Mouse (Mus musculus) embryonic facial prominence, embryonic 13.5 days (tissue): ENCODE results near the gene Igf1r. TPM values are rescaled to one million over a fixed set of nuclear protein-coding genes. Genes with fewer than 3 reads are reported as not detected.

Source experiments
- ATAC-seq: fragments of 200-750 bp; cut with Nextera tagmentation; 2 replicates; pipeline ENCODE4 v1.8.0; 2017; ENCODE audit warnings: low read depth; ENCODE audit not compliant: insufficient number of reproducible peaks, insufficient read depth, low FRiP score, low TSS enrichment
- H3K27ac ChIP-seq: fragments of 300-500 bp; sonication (generic); 2 replicates; pipeline ENCODE4 v1.5.1; 2015; ENCODE audit warnings: moderate library complexity, mild to moderate bottlenecking, inconsistent platforms
- H3K27me3 ChIP-seq: fragments of 300-500 bp; sonication (generic); 2 replicates; pipeline ENCODE4 v1.6.1; 2015; ENCODE audit warnings: mild to moderate bottlenecking, inconsistent platforms
- H3K36me3 ChIP-seq: fragments of 300-500 bp; sonication (generic); 2 replicates; pipeline ENCODE4 v1.6.1; 2015; ENCODE audit warnings: mild to moderate bottlenecking, inconsistent platforms
- H3K4me1 ChIP-seq: fragments of 300-500 bp; sonication (generic); 2 replicates; pipeline ENCODE4 v1.6.1; 2015; ENCODE audit warnings: inconsistent platforms
- H3K4me2 ChIP-seq: fragments of 300-500 bp; sonication (generic); 2 replicates; pipeline ENCODE4 v1.6.1; 2015; ENCODE audit warnings: moderate library complexity, mild to moderate bottlenecking, inconsistent platforms
- H3K4me3 ChIP-seq: fragments of 300-500 bp; sonication (generic); 2 replicates; pipeline ENCODE4 v1.5.1; 2015; ENCODE audit warnings: mild to moderate bottlenecking, inconsistent platforms
- H3K9ac ChIP-seq: fragments of 300-500 bp; sonication (generic); 2 replicates; pipeline ENCODE4 v1.6.1; 2015; ENCODE audit warnings: mild to moderate bottlenecking, inconsistent platforms
- H3K9me3 ChIP-seq: fragments of 300-500 bp; sonication (generic); 2 replicates; pipeline ENCODE4 v1.6.1; 2016; ENCODE audit warnings: inconsistent platforms
- WGBS: fragments of 180-500 bp; shearing (Covaris S2); methylation state at CpG from one replicate; pipeline ENCODE4 v1.1.7; 2015; ENCODE audit warnings: mixed read lengths; 5-methylcytosine and 5-hydroxymethylcytosine counted together
- polyA plus RNA-seq: library from polyadenylated mRNA; unstranded; fragments of >200 nt; fragmentation: Nextera tagmentation; extraction: Ambion mirVana; gene quantifications from 2 replicates; pipeline ENCODE4 v1.2.1, GENCODE M21; 2015

Igf1r gene
- polyA plus RNA-seq, 1 experiment from 2014 or later = 28.7 TPM

- Histone ChIP-seq H3K36me3 (peaks cover 87% of the 10 kb centered on the region), H3K4me1 (peaks cover 18% of the 10 kb centered on the region), H3K27me3 (no peaks in the 10 kb centered on the region), H3K9ac (no peak overlapping the region), H3K27ac (no peak overlapping the region), H3K4me2 (no peak overlapping the region), H3K9me3 (no peaks in the 10 kb centered on the region), H3K4me3 (no peak overlapping the region)
- WGBS = 91% methylated on average over 11 of the region's 11 CpGs
- ATAC-seq = no peak
These were observed 266.3 kb downstream of the Igf1r start for GRCm38 (mm10) chr7:68218879-68219278.

- H3K4me2 ChIP-seq = no peak overlapping the region
- H3K9ac ChIP-seq = no peak overlapping the region
- peaks cover 81% of the 10 kb centered on the region for H3K36me3 ChIP-seq
- H3K27ac ChIP-seq = peak overlapping the region; percentile 39; the same call in 1 of the 2 replicates
- H3K27me3 ChIP-seq = no peaks in the 10 kb centered on the region
- WGBS = 79% methylated on average over 9 of the region's 9 CpGs
- no peaks in the 10 kb centered on the region for H3K9me3 ChIP-seq
- peaks cover 21% of the 10 kb centered on the region for H3K4me1 ChIP-seq
- ATAC-seq = no peak
- H3K4me3 ChIP-seq = no peak overlapping the region
These were observed 269.1 kb downstream of the Igf1r start for GRCm38 (mm10) chr7:68221677-68222230.

- Histone ChIP-seq H3K36me3 (peaks cover 73% of the 10 kb centered on the region), H3K4me3 (no peak overlapping the region), H3K4me1 (peaks cover 30% of the 10 kb centered on the region), H3K27ac (peak overlapping the region; percentile 55), H3K4me2 (no peak overlapping the region), H3K27me3 (no peaks in the 10 kb centered on the region), H3K9me3 (no peaks in the 10 kb centered on the region), H3K9ac (peak overlapping the region; percentile 54)
- ATAC-seq = 0 out of 2 replicates have a peak, but pooled peaks have one; percentile 21
- WGBS = 11% methylated on average over 13 of the region's 13 CpGs
These were observed 270.8 kb downstream of the Igf1r start for GRCm38 (mm10) chr7:68223356-68223808.

GRCm38 (mm10) chr7:68224006-68224405 lies 271.4 kb downstream of the Igf1r start:
- peaks cover 67% of the 10 kb centered on the region for H3K36me3 ChIP-seq
- peaks cover 34% of the 10 kb centered on the region for H3K4me1 ChIP-seq
- H3K27ac ChIP-seq = peak overlapping the region; percentile 55
- no peak overlapping the region for H3K9ac ChIP-seq
- H3K4me3 ChIP-seq = no peak overlapping the region
- H3K27me3 ChIP-seq = no peaks in the 10 kb centered on the region
- H3K4me2 ChIP-seq = no peak overlapping the region
- H3K9me3 ChIP-seq = no peaks in the 10 kb centered on the region
- WGBS = 85% methylated on average over 5 of the region's 5 CpGs
- ATAC-seq = no peak

- H3K9me3 ChIP-seq = no peaks in the 10 kb centered on the region
- peaks cover 68% of the 10 kb centered on the region for H3K36me3 ChIP-seq
- H3K27ac ChIP-seq = no peak overlapping the region
- no peak for ATAC-seq
- 94% methylated on average over 9 of the region's 9 CpGs for WGBS
- no peak overlapping the region for H3K9ac ChIP-seq
- H3K27me3 ChIP-seq = no peaks in the 10 kb centered on the region
- no peak overlapping the region for H3K4me3 ChIP-seq
- no peak overlapping the region for H3K4me2 ChIP-seq
- peaks cover 34% of the 10 kb centered on the region for H3K4me1 ChIP-seq
These were observed 272.9 kb downstream of the Igf1r start for GRCm38 (mm10) chr7:68225427-68226054.

- H3K36me3 ChIP-seq = peaks cover 69% of the 10 kb centered on the region
- 76% methylated on average over 11 of the region's 11 CpGs for WGBS
- H3K4me1 ChIP-seq = peaks cover 31% of the 10 kb centered on the region
These were observed 274.4 kb downstream of the Igf1r start for GRCm38 (mm10) chr7:68227021-68227420.

GRCm38 (mm10) chr7:68227621-68228020 lies 275.0 kb downstream of the Igf1r start:
- H3K27me3 ChIP-seq = no peaks in the 10 kb centered on the region
- no peak for ATAC-seq
- H3K4me2 ChIP-seq = no peak overlapping the region
- H3K4me3 ChIP-seq = no peak overlapping the region
- H3K27ac ChIP-seq = peak overlapping the region; percentile 39; the same call in 1 of the 2 replicates
- H3K36me3 ChIP-seq = peaks cover 63% of the 10 kb centered on the region
- H3K9me3 ChIP-seq = no peaks in the 10 kb centered on the region
- H3K9ac ChIP-seq = no peak overlapping the region
- peaks cover 31% of the 10 kb centered on the region for H3K4me1 ChIP-seq
- 73% methylated on average over 4 of the region's 4 CpGs for whole genome bisulfite sequencing

More at GRCm38 (mm10) chr7:68227021-68227420, 274.4 kb downstream of the Igf1r start:
- Histone ChIP-seq H3K9me3 (no peaks in the 10 kb centered on the region), H3K27ac (peak overlapping the region; percentile 39; the same call in 1 of the 2 replicates), H3K9ac (no peak overlapping the region), H3K4me3 (no peak overlapping the region), H3K4me2 (no peak overlapping the region), H3K27me3 (no peaks in the 10 kb centered on the region)
- no peak for ATAC-seq

- no peak for ATAC-seq
- no peak overlapping the region for H3K4me2 ChIP-seq
- no peaks in the 10 kb centered on the region for H3K9me3 ChIP-seq
- no peak overlapping the region for H3K4me3 ChIP-seq
- 27% methylated on average over 6 of the region's 6 CpGs for WGBS
- H3K27me3 ChIP-seq = no peaks in the 10 kb centered on the region
- H3K9ac ChIP-seq = no peak overlapping the region
- no peak overlapping the region for H3K27ac ChIP-seq
- peaks cover 60% of the 10 kb centered on the region for H3K36me3 ChIP-seq
- H3K4me1 ChIP-seq = peaks cover 27% of the 10 kb centered on the region
These were observed 275.9 kb downstream of the Igf1r start for GRCm38 (mm10) chr7:68228491-68228890.

GRCm38 (mm10) chr7:68230831-68231230 lies 278.2 kb downstream of the Igf1r start:
- ATAC-seq = no peak
- Histone ChIP-seq H3K4me1 (peaks cover 29% of the 10 kb centered on the region), H3K4me2 (no peak overlapping the region), H3K9me3 (no peaks in the 10 kb centered on the region), H3K27me3 (no peaks in the 10 kb centered on the region), H3K27ac (no peak overlapping the region), H3K9ac (no peak overlapping the region), H3K36me3 (peaks cover 41% of the 10 kb centered on the region), H3K4me3 (no peak overlapping the region)
- WGBS = 93% methylated on average over 9 of the region's 9 CpGs

GRCm38 (mm10) chr7:68232521-68232920 lies 279.9 kb downstream of the Igf1r start:
- Histone ChIP-seq H3K27ac (0 out of 2 replicates have a peak overlapping the region, but pooled peaks have one; percentile 51), H3K4me2 (no peak overlapping the region), H3K4me3 (no peak overlapping the region), H3K36me3 (peaks cover 28% of the 10 kb centered on the region), H3K9me3 (no peaks in the 10 kb centered on the region), H3K9ac (no peak overlapping the region), H3K4me1 (peaks cover 27% of the 10 kb centered on the region), H3K27me3 (no peaks in the 10 kb centered on the region)
- no peak for ATAC-seq
- 79% methylated on average over 5 of the region's 5 CpGs for WGBS

GRCm38 (mm10) chr7:68233619-68234223 lies 281.1 kb downstream of the Igf1r start:
- WGBS = 17% methylated on average over 12 of the region's 13 CpGs
- ATAC-seq = no peak; the same call in 1 of the 2 replicates
- Histone ChIP-seq H3K27ac (peak overlapping the region; percentile 82), H3K27me3 (no peaks in the 10 kb centered on the region), H3K4me3 (no peak overlapping the region), H3K36me3 (peaks cover 25% of the 10 kb centered on the region), H3K4me1 (peaks cover 16% of the 10 kb centered on the region), H3K9me3 (no peaks in the 10 kb centered on the region), H3K9ac (no peak overlapping the region), H3K4me2 (peak overlapping the region; percentile 18; the same call in 1 of the 2 replicates)
